Mouse (Mus musculus) heart, adult 2 months (tissue): ENCODE results near the gene Cd109. TPM values are rescaled to one million over a fixed set of nuclear protein-coding genes. Genes with fewer than 3 reads are reported as not detected.

Source experiments
- DNase-seq, 2 experiments: peaks; one replicate each; pipeline ENCODE4 v3.0.0; 2021
- H3K27ac ChIP-seq: fragments of 200-600 bp; 2 replicates; pipeline ENCODE4 v1.8.1; 2022
- H3K27me3 ChIP-seq: fragments of 200-500 bp; 2 replicates; pipeline ENCODE4 v1.6.1; 2012; ENCODE audit warnings: mild to moderate bottlenecking, low read length, inconsistent platforms, mixed read lengths; ENCODE audit not compliant: control insufficient read depth, insufficient read depth
- H3K36me3 ChIP-seq: fragments of 200-500 bp; 2 replicates; pipeline ENCODE4 v1.6.1; 2012; ENCODE audit warnings: low read length, inconsistent platforms; ENCODE audit not compliant: control insufficient read depth, insufficient read depth
- H3K4me1 ChIP-seq: fragments of 200-500 bp; 2 replicates; pipeline ENCODE4 v1.6.1; 2011; ENCODE audit warnings: low read length; ENCODE audit not compliant: control insufficient read depth, insufficient read depth
- H3K4me3 ChIP-seq: fragments of 200-600 bp; 2 replicates; pipeline ENCODE4 v1.8.1; 2022
- H3K79me2 ChIP-seq: fragments of 200-500 bp; replicated peaks from 2 replicates; pipeline ENCODE4 v1.6.1; 2012; ENCODE audit warnings: mild to moderate bottlenecking, inconsistent platforms, low read length, moderate library complexity, mixed read lengths; ENCODE audit not compliant: control insufficient read depth, insufficient read depth
- H3K9ac ChIP-seq: fragments of 200-500 bp; 2 replicates; pipeline ENCODE4 v1.6.1; 2012; ENCODE audit warnings: low read depth, mild to moderate bottlenecking, control low read depth, inconsistent platforms, low read length, mixed read lengths
- CTCF ChIP-seq: fragments of 200-600 bp; IDR thresholded peaks from 2 replicates; pipeline ENCODE4 v1.8.1; 2022; ENCODE audit warnings: antibody characterized with exemption, mild to moderate bottlenecking, moderate library complexity
- EP300 ChIP-seq: fragments of 200-500 bp; IDR thresholded peaks from 2 replicates; pipeline ENCODE4 v1.6.1; 2011; ENCODE audit warnings: low read depth, low read length, control low read depth; ENCODE audit not compliant: insufficient read depth
- POLR2A ChIP-seq: fragments of 200-500 bp; IDR thresholded peaks from 2 replicates; pipeline ENCODE4 v1.6.1; 2011; ENCODE audit warnings: mild to moderate bottlenecking, low read depth, low read length, control low read depth; ENCODE audit not compliant: insufficient read depth
- WGBS: fragments of 180-500 bp; shearing (Covaris S2); methylation state at CpG from one replicate; pipeline ENCODE4 v1.1.7; 2018; 5-methylcytosine and 5-hydroxymethylcytosine counted together
- intact Hi-C: fragments of 180-260 bp; cut with DNase I; formaldehyde crosslinking; loops from one replicate; pipeline ENCODE4 v1.15.1; 2025
- polyA plus RNA-seq: library from polyadenylated mRNA; depleted of rRNA; stranded (reverse); fragments of >200 nt; gene quantifications from 2 replicates; pipeline ENCODE4 v1.2.3, GENCODE M21; 2012
- total RNA-seq, 2 experiments: library from RNA; stranded (reverse); gene quantifications; 2 replicates each; pipeline ENCODE4 v1.2.3; 2021

The Cd109 gene
- total and polyA plus RNA-seq, 3 experiments, result 0.77 to 0.89 (median 0.88) TPM

DNA sequence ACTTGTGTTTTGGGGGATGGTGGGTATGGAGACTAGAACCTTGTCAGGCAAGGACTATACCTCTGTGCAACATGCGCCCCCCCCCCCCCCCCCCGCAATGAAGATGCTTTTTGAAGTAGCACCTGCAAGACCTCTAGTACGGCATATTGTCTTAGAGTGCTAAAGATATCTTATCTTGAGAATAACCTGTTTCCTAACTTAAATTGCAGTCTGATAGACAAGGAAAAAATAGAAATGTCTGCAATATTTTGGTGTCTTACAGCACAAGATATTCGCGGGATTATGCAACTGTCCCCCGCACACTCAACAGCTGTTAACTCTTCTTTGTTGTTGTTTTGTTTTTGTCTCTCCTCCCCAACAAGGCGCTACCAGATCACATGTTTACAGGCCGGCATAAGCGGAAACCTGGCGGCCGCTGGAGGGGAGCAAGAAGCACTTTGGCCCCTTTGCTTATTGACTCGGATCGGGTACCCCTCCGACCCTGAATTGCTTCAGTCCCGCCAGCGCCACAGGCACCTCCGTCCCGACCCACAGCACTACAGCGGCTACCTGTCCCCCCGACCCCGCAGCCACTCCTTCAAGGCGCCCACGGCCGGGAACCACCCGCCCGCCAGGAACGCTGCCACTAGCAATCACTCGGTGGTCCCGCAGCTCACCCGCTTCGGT lies 28.0 kb upstream of the Cd109 start:
- Histone ChIP-seq H3K36me3 (no peaks in the 10 kb centered on the region), H3K4me1 (no peaks in the 10 kb centered on the region), H3K27ac (peak overlapping the region; percentile 61), H3K4me3 (peak overlapping the region; percentile 57), H3K79me2 (no peaks in the 10 kb centered on the region), H3K9ac (peak overlapping the region; percentile 79), H3K27me3 (no peaks in the 10 kb centered on the region)
- no peak for DNase-seq
- intact Hi-C loops, result no loop called here
- WGBS, result 1% methylated on average over 31 of the region's 31 CpGs
- TF ChIP-seq CTCF (peak; percentile 31), EP300 (no peak)

DNA sequence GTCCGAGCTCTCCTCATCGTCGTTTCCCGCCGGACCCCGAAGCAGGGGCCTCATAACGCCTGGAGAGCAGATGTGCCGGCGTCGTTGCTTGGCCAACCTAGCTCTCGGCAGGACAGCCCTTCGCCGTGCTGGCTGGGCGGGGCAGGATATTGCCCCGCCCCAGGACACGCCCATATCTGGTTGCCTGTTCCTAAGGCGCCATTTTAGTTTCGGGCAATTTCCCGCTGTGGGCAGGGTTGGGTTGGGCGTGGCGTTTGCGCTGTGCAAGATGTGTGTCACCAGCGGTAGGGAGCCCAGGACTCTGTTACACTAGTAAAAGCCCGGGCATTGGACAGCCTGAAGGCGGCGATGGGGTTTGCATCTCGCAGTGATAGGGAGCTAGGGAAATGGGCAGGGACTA lies 27.4 kb upstream of the Cd109 start, which contains the start of gene Slc17a5:
Gene Slc17a5 (minus strand): TSS at position 128 of the 400 bp plus-strand sequence.
- no peak for TF ChIP-seq EP300
- TF ChIP-seq POLR2A, result peak; percentile 74
- TF ChIP-seq CTCF, result peak; percentile 13; the same call in 1 of the 2 replicates

DNA sequence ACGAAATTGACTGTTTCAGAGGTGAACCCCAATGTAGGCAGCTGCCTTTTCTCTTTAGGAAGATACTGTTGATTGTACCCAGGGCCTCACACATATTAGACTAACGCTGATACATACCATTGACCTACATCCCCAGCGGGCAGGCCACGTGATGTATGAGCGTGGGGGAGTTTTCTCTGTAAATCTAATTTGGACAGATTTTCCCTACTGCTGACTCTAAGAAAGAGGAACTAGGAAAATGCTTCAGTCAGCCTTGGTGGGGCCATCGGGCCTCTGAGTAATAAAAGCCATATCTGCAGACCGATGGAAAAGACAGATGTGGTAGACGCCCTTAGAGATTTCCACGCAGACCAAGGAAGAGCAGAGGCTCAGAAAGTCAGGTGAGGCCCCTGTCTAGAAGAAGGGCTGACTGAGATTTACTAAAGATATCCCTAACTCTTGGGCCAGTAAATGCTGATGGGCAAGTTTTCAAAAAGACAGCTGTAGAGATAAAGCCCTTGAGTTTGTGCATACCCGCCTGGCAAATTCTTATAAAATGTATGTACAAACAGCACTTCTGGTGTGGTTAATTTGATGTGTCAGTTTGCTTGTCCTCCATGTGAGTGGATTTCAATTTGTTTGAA lies 26.8 kb upstream of the Cd109 start:
- DNase-seq, result peak; percentile 32 to 64
- peak overlapping the region; percentile 57 for H3K4me3 ChIP-seq
- WGBS, result 36% methylated on average over 10 of the region's 10 CpGs
- no peak for TF ChIP-seq EP300
- no peaks in the 10 kb centered on the region for H3K4me1 ChIP-seq
- H3K27me3 ChIP-seq, result no peaks in the 10 kb centered on the region
- peak overlapping the region; percentile 64 for H3K27ac ChIP-seq
- H3K9ac ChIP-seq, result no peak overlapping the region
- H3K79me2 ChIP-seq, result no peaks in the 10 kb centered on the region
- H3K36me3 ChIP-seq, result no peaks in the 10 kb centered on the region
- intact Hi-C loops, result no loop called here

More for the DNA sequence above, 27.4 kb upstream of the Cd109 start, which contains the start of gene Slc17a5:
- peak within 1 kb of the TSS; percentile 57 for H3K4me3 ChIP-seq
- intact Hi-C loops, result no loop called here
- no peaks in the 10 kb centered on the region for H3K4me1 ChIP-seq
- no peaks in the 10 kb centered on the region for H3K27me3 ChIP-seq
- peak within 1 kb of the TSS; percentile 79 for H3K9ac ChIP-seq
- H3K36me3 ChIP-seq, result no peaks in the 10 kb centered on the region
- H3K79me2 ChIP-seq, result no peaks in the 10 kb centered on the region
- WGBS, result under 1% methylated on average over 27 of the region's 27 CpGs
- DNase-seq, result peak; percentile 94 to 96
- peak within 1 kb of the TSS; percentile 64 for H3K27ac ChIP-seq

DNA sequence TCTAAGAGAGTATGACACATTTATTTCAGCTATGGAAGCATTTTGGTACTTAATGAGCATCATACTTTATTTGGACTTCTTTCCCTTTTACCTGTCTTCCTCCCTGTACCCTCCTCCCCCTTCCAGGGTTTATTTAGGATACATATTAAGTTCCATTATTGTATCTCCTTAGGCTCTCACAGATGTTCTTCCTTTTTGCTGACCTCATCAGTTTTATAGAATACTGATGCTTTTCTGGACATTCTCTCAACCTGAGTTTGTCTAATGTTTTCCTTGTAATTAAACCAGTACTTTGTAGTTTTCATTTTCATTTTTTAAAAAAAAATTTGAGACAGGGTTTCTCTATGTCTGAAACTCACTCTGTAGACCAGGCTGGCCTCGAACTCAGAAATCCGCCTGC lies 24.9 kb upstream of the Cd109 start:
- intact Hi-C loops, result no loop called here
- Histone ChIP-seq H3K27me3 (no peaks in the 10 kb centered on the region), H3K4me3 (no peak overlapping the region), H3K27ac (no peak overlapping the region), H3K79me2 (no peaks in the 10 kb centered on the region), H3K36me3 (no peaks in the 10 kb centered on the region), H3K9ac (no peak overlapping the region), H3K4me1 (no peaks in the 10 kb centered on the region)
- WGBS, result 93% methylated on average over 2 of the region's 2 CpGs
- TF ChIP-seq EP300 (no peak), CTCF (no peak), POLR2A (no peak)
- no peak for DNase-seq

DNA sequence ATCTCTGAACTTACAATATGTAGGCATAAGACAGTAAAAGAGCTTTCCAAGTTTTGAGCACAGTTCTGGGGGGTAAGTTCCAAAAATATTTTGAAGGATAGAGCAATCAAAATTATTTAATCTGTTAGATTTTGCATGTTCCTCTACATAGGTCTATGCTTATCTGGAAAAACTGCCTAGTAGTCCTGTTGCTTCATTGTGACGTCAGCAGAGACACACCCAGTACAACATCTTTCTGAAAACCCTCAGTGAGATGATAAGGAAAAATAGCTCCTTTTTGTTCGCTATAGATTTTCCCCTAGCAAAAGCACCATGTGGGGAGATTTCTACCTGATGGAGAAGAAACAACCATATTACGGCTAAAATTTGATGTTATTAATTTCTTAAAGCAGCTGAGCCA lies 20.1 kb upstream of the Cd109 start:
- Histone ChIP-seq H3K4me3 (no peak overlapping the region), H3K79me2 (no peaks in the 10 kb centered on the region), H3K27me3 (no peaks in the 10 kb centered on the region), H3K4me1 (no peaks in the 10 kb centered on the region), H3K36me3 (no peaks in the 10 kb centered on the region), H3K9ac (no peak overlapping the region), H3K27ac (no peak overlapping the region)
- intact Hi-C loops, result no loop called here
- DNase-seq, result no peak
- WGBS, result 69% methylated on average over 3 of the region's 3 CpGs
- no peak for TF ChIP-seq POLR2A
- TF ChIP-seq EP300, result no peak
- no peak for TF ChIP-seq CTCF
